Mouse (Mus musculus) 416B (cell line): Measurements from ENCODE around the gene Olfr649.

Experiments
- DNase-seq: peaks from one replicate; pipeline ENCODE4 v3.0.0; 2011; ENCODE audit warnings: low read depth

Gene Olfr649

GRCm38 (mm10) chr7:104195885-104196284 lies at the start of gene Olfr649:
Gene Olfr649, minus strand, starts transcription at chr7:104195985.
- no peak for DNase-seq

GRCm38 (mm10) chr7:104244287-104245181 lies 48.7 kb upstream of the Olfr649 start, which contains the start of gene Trim34a:
Gene Trim34a, plus strand, starts transcription at chr7:104244457.
- DNase-seq: peak; percentile 95

- no peak for DNase-seq
Observed at GRCm38 (mm10) chr7:104243616-104244015, 47.8 kb upstream of the Olfr649 start.

GRCm38 (mm10) chr7:104240857-104241256 lies 45.1 kb upstream of the Olfr649 start:
- DNase-seq: no peak

GRCm38 (mm10) chr7:104231203-104231602 lies 35.4 kb upstream of the Olfr649 start:
- peak; percentile 64 for DNase-seq

- DNase-seq: peak; percentile 64
Observed at GRCm38 (mm10) chr7:104218701-104219569, 23.1 kb upstream of the Olfr649 start, which contains the start of gene Trim6. Gene Trim6, plus strand, starts transcription at chr7:104218793.

GRCm38 (mm10) chr7:104217881-104218280 lies 22.1 kb upstream of the Olfr649 start:
- DNase-seq: peak; percentile 69

- peak; percentile 48 for DNase-seq
Observed at GRCm38 (mm10) chr7:104216011-104216535, 20.3 kb upstream of the Olfr649 start.

- DNase-seq: peak; percentile 70
Observed at GRCm38 (mm10) chr7:104206197-104206596, 10.4 kb upstream of the Olfr649 start.

- DNase-seq: peak; percentile 74
Observed at GRCm38 (mm10) chr7:104199822-104200221, 4.0 kb upstream of the Olfr649 start.

GRCm38 (mm10) chr7:104191275-104191674 lies 4.5 kb downstream of the Olfr649 start:
- peak; percentile 78 for DNase-seq

GRCm38 (mm10) chr7:104183292-104183691 lies 12.5 kb downstream of the Olfr649 start, which contains the start of gene Olfr648:
Gene Olfr648, minus strand, starts transcription at chr7:104183392.
- no peak for DNase-seq

- no peak for DNase-seq
Observed at GRCm38 (mm10) chr7:104179074-104179473, 16.7 kb downstream of the Olfr649 start.

GRCm38 (mm10) chr7:104178422-104179054 lies 17.2 kb downstream of the Olfr649 start:
- no peak for DNase-seq

- DNase-seq: no peak
Observed at GRCm38 (mm10) chr7:104175085-104175484, 20.7 kb downstream of the Olfr649 start.

- peak; percentile 99 for DNase-seq
Observed at GRCm38 (mm10) chr7:104169634-104170204, 26.1 kb downstream of the Olfr649 start.

- peak; percentile 90 for DNase-seq
Observed at GRCm38 (mm10) chr7:104167105-104167504, 28.7 kb downstream of the Olfr649 start.

- no peak for DNase-seq
Observed at GRCm38 (mm10) chr7:104150456-104150855, 45.3 kb downstream of the Olfr649 start, which contains the start of gene Ubqlnl. Gene Ubqlnl, minus strand, starts transcription at chr7:104150556.

GRCm38 (mm10) chr7:104143179-104143578 lies 52.6 kb downstream of the Olfr649 start, which contains the start of gene Ubqln3:
Gene Ubqln3, minus strand, starts transcription at chr7:104143279.
- DNase-seq: no peak
